Comparison of ENCODE assay signal across 20 mouse cellular contexts in genomic region chr7:80255981-80256380, GRCm38 (mm10). TPM values are rescaled to one million over a fixed set of nuclear protein-coding genes. Genes with fewer than 3 reads are reported as not detected.
A peak's percentile ranks its signal among the peaks of the same experiment; 100 is the strongest.
DNase-seq lines count a peak whose midpoint lies in the region; ATAC-seq and TF ChIP-seq lines count a peak whose summit lies in the region.
"Had no signal": no experiment of that assay in that cellular context is flagged by ENCODE, and none has a peak within 500 bp of the region (broad histone marks: within the 10 kb centered on the region; RNA-seq: fewer than 3 reads in every experiment).

No protein-coding gene starts in this region.

- no peak for TF ChIP-seq EP300 in heart, adult 2 months (IDR thresholded peaks at IDR 0.05; ENCODE audit: insufficient read depth, low read depth, low read length)
- TF ChIP-seq EP300 in liver, embryonic 14.5 days (IDR thresholded peaks at IDR 0.05; ENCODE audit: low read depth): no peak

- ATAC-seq in liver, embryonic 14.5 days (ENCODE audit: insufficient read depth): no peak
- no peak for ATAC-seq in liver, embryonic 11.5 days (replicated peaks; ENCODE audit: low FRiP score)
- ATAC-seq: activated CD4-positive, CD25-positive, alpha-beta regulatory T cell, adult 4 months; forebrain, postnatal 0 days had no signal

- H3K27ac ChIP-seq in heart, adult 2 months: no peak overlapping the region
- H3K27ac ChIP-seq in liver, embryonic 14.5 days: no peak overlapping the region
- no peak overlapping the region for H3K27ac ChIP-seq in liver, embryonic 11.5 days (ENCODE audit: low read depth, low read length)
- H3K27ac ChIP-seq: embryonic facial prominence, embryonic 13.5 days; hindbrain, embryonic 13.5 days; neural tube, embryonic 12.5 days had no signal

- H3K27me3 ChIP-seq in heart, adult 2 months (ENCODE audit: control insufficient read depth, insufficient read depth, low read length): no peaks in the 10 kb centered on the region
- H3K27me3 ChIP-seq in liver, embryonic 14.5 days (ENCODE audit: control insufficient read depth, insufficient read depth, low read length): no peaks in the 10 kb centered on the region
- H3K27me3 ChIP-seq in liver, embryonic 11.5 days (replicated peaks; ENCODE audit: control insufficient read depth, insufficient read depth, low read length): 0 out of 2 replicates have a peak, but pooled peaks cover 3% of the 10 kb centered on the region

- WGBS in heart, adult 2 months: 67% methylated on average over 2 of the region's 2 CpGs
- 50% methylated on average over 2 of the region's 2 CpGs for WGBS in liver, embryonic 14.5 days (ENCODE audit: insufficient replicate concordance)
- 56% methylated on average over 2 of the region's 2 CpGs for WGBS in liver, embryonic 11.5 days

- peaks cover 2% of the 10 kb centered on the region; the same call in 1 of the 2 replicates for H3K4me1 ChIP-seq in heart, adult 2 months (ENCODE audit: control insufficient read depth, insufficient read depth, low read length)
- peaks cover 5 to 9% of the 10 kb centered on the region in 2 experiments; a peak in 3 of 4 replicates for H3K4me1 ChIP-seq in liver, embryonic 14.5 days (replicated peaks; ENCODE audit: control insufficient read depth in 2 of 2, insufficient read depth in 2 of 2, low read length in 1 of 2)
- peaks cover 10% of the 10 kb centered on the region for H3K4me1 ChIP-seq in liver, embryonic 11.5 days (replicated peaks; ENCODE audit: control insufficient read depth, insufficient read depth, low read length)

- no peak overlapping the region for H3K4me3 ChIP-seq in heart, adult 2 months
- H3K4me3 ChIP-seq in liver, embryonic 14.5 days (ENCODE audit: insufficient read depth in 1 of 2, low read depth in 2 of 2, low read length in 2 of 2): no peak overlapping the region
- no peak overlapping the region for H3K4me3 ChIP-seq in liver, embryonic 11.5 days (ENCODE audit: low read depth, low read length)
- H3K4me3 ChIP-seq: embryonic facial prominence, embryonic 13.5 days; hindbrain, embryonic 13.5 days; neural tube, embryonic 12.5 days had no signal

- H3K4me2 ChIP-seq in liver, embryonic 14.5 days (ENCODE audit: low read depth): no peak overlapping the region
- H3K4me2 ChIP-seq in liver, embryonic 11.5 days: no peak overlapping the region
- H3K4me2 ChIP-seq: embryonic facial prominence, embryonic 13.5 days; hindbrain, embryonic 13.5 days; neural tube, embryonic 12.5 days had no signal

- no peak overlapping the region for H3K9ac ChIP-seq in heart, adult 2 months (ENCODE audit: low read depth, low read length)
- no peak overlapping the region for H3K9ac ChIP-seq in liver, embryonic 14.5 days (replicated peaks)
- no peak overlapping the region for H3K9ac ChIP-seq in liver, embryonic 11.5 days (ENCODE audit: low read depth, low read length)
- H3K9ac ChIP-seq: embryonic facial prominence, embryonic 13.5 days; forebrain, postnatal 0 days; hindbrain, embryonic 13.5 days; neural tube, embryonic 12.5 days had no signal

- TF ChIP-seq POLR2A in heart, adult 2 months (IDR thresholded peaks at IDR 0.05; ENCODE audit: insufficient read depth, low read depth, low read length): no peak

- H3K36me3 ChIP-seq in heart, adult 2 months (ENCODE audit: control insufficient read depth, insufficient read depth, low read length): no peaks in the 10 kb centered on the region
- H3K36me3 ChIP-seq in liver, embryonic 14.5 days (replicated peaks; ENCODE audit: control insufficient read depth, insufficient read depth, low read depth): no peaks in the 10 kb centered on the region
- no peaks in the 10 kb centered on the region for H3K36me3 ChIP-seq in liver, embryonic 11.5 days (ENCODE audit: control insufficient read depth, insufficient read depth, low read length)
- H3K36me3 ChIP-seq: embryonic facial prominence, embryonic 13.5 days; hindbrain, embryonic 13.5 days; neural tube, embryonic 12.5 days had no signal

- no peaks in the 10 kb centered on the region for H3K9me3 ChIP-seq in liver, embryonic 14.5 days (ENCODE audit: control insufficient read depth, low read length)
- no peaks in the 10 kb centered on the region for H3K9me3 ChIP-seq in liver, embryonic 11.5 days (ENCODE audit: control insufficient read depth, low read length)
- H3K9me3 ChIP-seq: embryonic facial prominence, embryonic 13.5 days; hindbrain, embryonic 13.5 days; neural tube, embryonic 12.5 days had no signal

- peak; percentile 55 for TF ChIP-seq CTCF in heart, adult 2 months (IDR thresholded peaks at IDR 0.05)
- peak; percentile 39; the same call in 1 of the 2 replicates for TF ChIP-seq CTCF in liver, embryonic 14.5 days (IDR thresholded peaks at IDR 0.05; ENCODE audit: low read depth)

- intact Hi-C loops in heart, adult 2 months (cut with DNase I): no loop called here

- H3K79me2 ChIP-seq in heart, adult 2 months (replicated peaks; ENCODE audit: control insufficient read depth, insufficient read depth, low read length): no peaks in the 10 kb centered on the region

- DNase-seq in heart, adult 2 months: no peak
- no peak for DNase-seq in heart, adult 9 months (ENCODE audit: low spot score in 2 of 2)
- DNase-seq in liver, embryonic 14.5 days (ENCODE audit: low read depth in 3 of 3, low spot score in 3 of 3): no peak
- DNase-seq in liver, embryonic 11.5 days (ENCODE audit: low spot score): no peak
- peak; percentile 38 for DNase-seq in A20 (ENCODE audit: low read depth, low spot score)
- DNase-seq in adipocyte (ENCODE audit: low spot score): peak; percentile 14
- DNase-seq in ovary, postnatal 10 days (ENCODE audit: low spot score): no peak
- no peak for DNase-seq in right cerebral cortex, postnatal 36 days (ENCODE audit: low spot score in 2 of 2)
- DNase-seq: cerebellum, adult 9-10 months; forebrain, postnatal 0 days; heart, adult 18-20 months; heart, postnatal 10 days; kidney, adult 8-10 months; layer of hippocampus, postnatal 36 days; left cerebral cortex, postnatal 4 days; right cerebral cortex, postnatal 14 days had no signal

RNA-seq across cellular contexts. Expression of gene Ngrn, which starts 5.0 kb away (rescaled TPM):
- total RNA-seq in heart, adult 2 months (2021): 10 to 100 TPM; 22.9 to 27.2 TPM
- 16.8 and 26.2 TPM in 2 replicates for polyA plus RNA-seq in heart, adult 2 months (2012; rRNA removed)
- polyA plus RNA-seq in liver, embryonic 14.5 days (2012; rRNA removed): 14.2 and 21.4 TPM in 2 replicates
- polyA plus RNA-seq in liver, embryonic 14.5 days (2014; fragmentation: Nextera tagmentation; extraction: Ambion mirVana): 26.7 and 28.3 TPM in 2 replicates
- polyA plus RNA-seq in liver, embryonic 11.5 days (2014; fragmentation: Nextera tagmentation; extraction: Ambion mirVana): 55.1 and 58.4 TPM in 2 replicates

RNA-seq across cellular contexts. Expression of gene Ttll13, which starts 9.8 kb away (rescaled TPM):
- under 1 TPM; 0.23 to 0.39 TPM for total RNA-seq in heart, adult 2 months (2021)
- 0.20 and 0.23 TPM in 2 replicates for polyA plus RNA-seq in heart, adult 2 months (2012; rRNA removed)
- 0.11 and 0.23 TPM in 2 replicates for polyA plus RNA-seq in liver, embryonic 14.5 days (2012; rRNA removed)
- 0.18 and 0.20 TPM in 2 replicates for polyA plus RNA-seq in liver, embryonic 14.5 days (2014; fragmentation: Nextera tagmentation; extraction: Ambion mirVana)
- polyA plus RNA-seq in liver, embryonic 11.5 days (2014; fragmentation: Nextera tagmentation; extraction: Ambion mirVana): 0.52 and 1.6 TPM in 2 replicates

RNA-seq across cellular contexts. Expression of gene Vps33b, which starts 13.5 kb away (rescaled TPM):
- 1 to 10 TPM; 6.1 to 6.2 TPM for total RNA-seq in heart, adult 2 months (2021)
- 5.1 and 5.2 TPM in 2 replicates for polyA plus RNA-seq in heart, adult 2 months (2012; rRNA removed)
- polyA plus RNA-seq in liver, embryonic 14.5 days (2012; rRNA removed): 5.3 and 6.7 TPM in 2 replicates
- 3.6 and 4.2 TPM in 2 replicates for polyA plus RNA-seq in liver, embryonic 14.5 days (2014; fragmentation: Nextera tagmentation; extraction: Ambion mirVana)
- polyA plus RNA-seq in liver, embryonic 11.5 days (2014; fragmentation: Nextera tagmentation; extraction: Ambion mirVana): 20.8 and 24.4 TPM in 2 replicates

RNA-seq across cellular contexts. Expression of gene Gdpgp1, which starts 23.3 kb away (rescaled TPM):
- 1 to 10 TPM; 1.5 to 2.2 TPM for total RNA-seq in heart, adult 2 months (2021)
- polyA plus RNA-seq in heart, adult 2 months (2012; rRNA removed): 1.4 and 1.5 TPM in 2 replicates
- 1.3 TPM in 2 replicates for polyA plus RNA-seq in liver, embryonic 14.5 days (2012; rRNA removed)
- polyA plus RNA-seq in liver, embryonic 14.5 days (2014; fragmentation: Nextera tagmentation; extraction: Ambion mirVana): 1.1 and 1.2 TPM in 2 replicates
- 6.5 and 7.4 TPM in 2 replicates for polyA plus RNA-seq in liver, embryonic 11.5 days (2014; fragmentation: Nextera tagmentation; extraction: Ambion mirVana)

RNA-seq across cellular contexts. Expression of gene Cib1, which starts 23.4 kb away (rescaled TPM):
- total RNA-seq in heart, adult 2 months (2021): 10 to 100 TPM; 14.1 to 16.1 TPM
- polyA plus RNA-seq in heart, adult 2 months (2012; rRNA removed): 35.1 and 38.4 TPM in 2 replicates
- polyA plus RNA-seq in liver, embryonic 14.5 days (2012; rRNA removed): 43.1 and 45.9 TPM in 2 replicates
- polyA plus RNA-seq in liver, embryonic 14.5 days (2014; fragmentation: Nextera tagmentation; extraction: Ambion mirVana): 90.6 and 94.2 TPM in 2 replicates
- polyA plus RNA-seq in liver, embryonic 11.5 days (2014; fragmentation: Nextera tagmentation; extraction: Ambion mirVana): 113 and 114 TPM in 2 replicates

Comparison
In these comparisons a context has a peak if more than half of its experiments do, and no peak if none do; other contexts are left out.
1. DNase-seq: peak in A20 (single experiment) and adipocyte (single experiment); none in heart, adult 2 months (0 of 2), heart, adult 9 months (0 of 2), liver, embryonic 14.5 days (0 of 3), liver, embryonic 11.5 days (single experiment), ovary, postnatal 10 days (single experiment) and right cerebral cortex, postnatal 36 days (0 of 2).